Mouse (Mus musculus) MEL (cell line): ENCODE measurements around the gene Fgfr2. TPM values are rescaled to one million over a fixed set of nuclear protein-coding genes. Genes with fewer than 3 reads are reported as not detected.

Experiments used
- DNase-seq: peaks from one replicate; pipeline ENCODE4 v3.0.0; 2011; ENCODE audit warnings: low read depth, low spot score
- H3K27ac ChIP-seq: 2 replicates; pipeline ENCODE4 v1.5.1; 2012; ENCODE audit warnings: low read depth, mild to moderate bottlenecking, control low read depth, low read length, moderate library complexity; ENCODE audit not compliant: control insufficient read depth
- H3K27me3 ChIP-seq, 2 experiments: fragments of 150-350 bp in 1 of 2; sonication (generic) in 1 of 2; 2 replicates each; pipeline ENCODE4 v1.6.1; 2012; ENCODE audit warnings: low read length in 2 of 2, mild to moderate bottlenecking in 2 of 2, improper control_type of control experiment in 1 of 2, moderate library complexity in 1 of 2; ENCODE audit not compliant: insufficient read depth in 2 of 2, control insufficient read depth in 1 of 2
- H3K36me3 ChIP-seq, 2 experiments: 2 replicates each; pipeline ENCODE4 v1.6.1; 2012 to 2014; ENCODE audit warnings: low read length in 2 of 2, improper control_type of control experiment in 1 of 2, inconsistent platforms in 1 of 2, mild to moderate bottlenecking in 1 of 2; ENCODE audit not compliant: insufficient read depth in 2 of 2, control insufficient read depth in 1 of 2
- H3K4me1 ChIP-seq, 2 experiments: fragments of 150-350 bp in 1 of 2; sonication (generic) in 1 of 2; 2 replicates each; pipeline ENCODE4 v1.6.1; 2012; ENCODE audit warnings: low read length in 2 of 2, improper control_type of control experiment in 1 of 2, mild to moderate bottlenecking in 1 of 2; ENCODE audit not compliant: insufficient read depth in 2 of 2, control insufficient read depth in 1 of 2
- H3K4me3 ChIP-seq, 2 experiments: fragments of 150-350 bp in 1 of 2; sonication (generic) in 1 of 2; 2 replicates each; pipeline ENCODE4 v1.5.1; 2012; ENCODE audit warnings: low read depth in 2 of 2, low read length in 2 of 2, mild to moderate bottlenecking in 2 of 2, moderate library complexity in 2 of 2, control low read depth in 1 of 2, improper control_type of control experiment in 1 of 2; ENCODE audit not compliant: control insufficient read depth in 1 of 2, insufficient read depth in 1 of 2
- H3K79me2 ChIP-seq: 2 replicates; pipeline ENCODE4 v1.6.1; 2012; ENCODE audit warnings: mild to moderate bottlenecking, low read length, moderate library complexity; ENCODE audit not compliant: control insufficient read depth, poor library complexity, insufficient read depth
- H3K9ac ChIP-seq: 2 replicates; pipeline ENCODE4 v1.6.1; 2012; ENCODE audit warnings: low read depth, mild to moderate bottlenecking, control low read depth, low read length, moderate library complexity; ENCODE audit not compliant: control insufficient read depth, poor library complexity, severe bottlenecking
- H3K9me3 ChIP-seq: fragments of 150-350 bp; sonication (generic); replicated peaks from 2 replicates; pipeline ENCODE4 v1.6.1; 2012; ENCODE audit warnings: mild to moderate bottlenecking, low read length, improper control_type of control experiment, moderate library complexity; ENCODE audit not compliant: insufficient read depth
- BHLHE40 ChIP-seq: IDR thresholded peaks from 2 replicates; pipeline ENCODE4 v1.6.1; 2012; ENCODE audit warnings: low read depth, mild to moderate bottlenecking, inconsistent platforms, low read length, improper control_type of control experiment, borderline replicate concordance
- CHD1 ChIP-seq: IDR thresholded peaks from 2 replicates; pipeline ENCODE4 v1.6.1; 2012; ENCODE audit warnings: low read depth, mild to moderate bottlenecking, inconsistent platforms, low read length, improper control_type of control experiment
- CHD2 ChIP-seq: IDR thresholded peaks from 2 replicates; pipeline ENCODE4 v1.6.1; 2011; ENCODE audit warnings: low read length, improper control_type of control experiment
- E2F4 ChIP-seq: IDR thresholded peaks from 2 replicates; pipeline ENCODE4 v1.6.1; 2011; ENCODE audit warnings: low read depth, low read length, improper control_type of control experiment, borderline replicate concordance
- ELF1 ChIP-seq: IDR thresholded peaks from 2 replicates; pipeline ENCODE4 v1.6.1; 2014; ENCODE audit warnings: low read depth, mild to moderate bottlenecking, inconsistent platforms, low read length, improper control_type of control experiment, moderate library complexity
- EP300 ChIP-seq, 2 experiments: IDR thresholded peaks; 2 replicates each; pipeline ENCODE4 v1.6.1; 2011; ENCODE audit warnings: improper control_type of control experiment in 2 of 2, low read length in 2 of 2, low read depth in 1 of 2, mild to moderate bottlenecking in 1 of 2
- GABPA ChIP-seq: IDR thresholded peaks from 2 replicates; pipeline ENCODE4 v1.6.1; 2012; ENCODE audit warnings: low read depth, mild to moderate bottlenecking, inconsistent platforms, low read length, improper control_type of control experiment, moderate library complexity
- GATA1 ChIP-seq: IDR thresholded peaks from 2 replicates; pipeline ENCODE4 v1.6.1; 2011; ENCODE audit warnings: low read depth, low read length, improper control_type of control experiment
- HCFC1 ChIP-seq: IDR thresholded peaks from 2 replicates; pipeline ENCODE4 v1.6.1; 2012; ENCODE audit warnings: low read depth, mild to moderate bottlenecking, inconsistent platforms, low read length, improper control_type of control experiment, moderate library complexity
- JUND ChIP-seq: IDR thresholded peaks from 2 replicates; pipeline ENCODE4 v1.6.1; 2011; ENCODE audit warnings: low read depth, mild to moderate bottlenecking, improper control_type of control experiment, low read length
- KAT2A ChIP-seq: conservative IDR thresholded peaks from 2 replicates; pipeline ENCODE4 v1.6.1; 2012; ENCODE audit warnings: low read depth, low read length, improper control_type of control experiment, inconsistent platforms
- MAZ ChIP-seq: IDR thresholded peaks from 2 replicates; pipeline ENCODE4 v1.6.1; 2012; ENCODE audit warnings: low read depth, mild to moderate bottlenecking, inconsistent platforms, low read length, improper control_type of control experiment
- MEF2A ChIP-seq: IDR thresholded peaks from 2 replicates; pipeline ENCODE4 v1.6.1; 2014; ENCODE audit warnings: low read depth, mild to moderate bottlenecking, inconsistent platforms, low read length, improper control_type of control experiment; ENCODE audit not compliant: poor library complexity, insufficient replicate concordance, severe bottlenecking; ENCODE audit errors: extremely low read depth
- MXI1 ChIP-seq: IDR thresholded peaks from 2 replicates; pipeline ENCODE4 v1.6.1; 2011; ENCODE audit warnings: mild to moderate bottlenecking, low read depth, low read length, improper control_type of control experiment
- MYB ChIP-seq: IDR thresholded peaks from 2 replicates; pipeline ENCODE4 v1.6.1; 2011; ENCODE audit warnings: mild to moderate bottlenecking, low read depth, low read length, improper control_type of control experiment
- POLR2A ChIP-seq, 2 experiments: IDR thresholded peaks; 2 replicates each; pipeline ENCODE4 v1.6.1; 2011 to 2012; ENCODE audit warnings: low read length in 2 of 2, mild to moderate bottlenecking in 2 of 2, control low read depth in 1 of 2, improper control_type of control experiment in 1 of 2, low read depth in 1 of 2, moderate library complexity in 1 of 2; ENCODE audit not compliant: control insufficient read depth in 1 of 2, insufficient read depth in 1 of 2, poor library complexity in 1 of 2
- POLR2AphosphoS5 ChIP-seq: IDR thresholded peaks from 2 replicates; pipeline ENCODE4 v1.6.1; 2012; ENCODE audit warnings: low read depth, borderline replicate concordance, mild to moderate bottlenecking, inconsistent platforms, low read length, moderate library complexity, mixed read lengths
- RAD21 ChIP-seq: IDR thresholded peaks from 2 replicates; pipeline ENCODE4 v1.6.1; 2011; ENCODE audit warnings: mild to moderate bottlenecking, low read depth, low read length, improper control_type of control experiment
- RCOR1 ChIP-seq: IDR thresholded peaks from 2 replicates; pipeline ENCODE4 v1.6.1; 2012; ENCODE audit warnings: low read depth, mild to moderate bottlenecking, inconsistent platforms, low read length, improper control_type of control experiment
- SIN3A ChIP-seq: IDR thresholded peaks from 2 replicates; pipeline ENCODE4 v1.6.1; 2012; ENCODE audit warnings: low read length, improper control_type of control experiment, inconsistent platforms
- SMC3 ChIP-seq: IDR thresholded peaks from 2 replicates; pipeline ENCODE4 v1.6.1; 2011; ENCODE audit warnings: low read depth, low read length, improper control_type of control experiment
- TAL1 ChIP-seq: IDR thresholded peaks from 2 replicates; pipeline ENCODE4 v1.6.1; 2012; ENCODE audit warnings: mild to moderate bottlenecking, inconsistent platforms, low read length, moderate library complexity, mixed read lengths
- TCF12 ChIP-seq: IDR thresholded peaks from 2 replicates; pipeline ENCODE4 v1.6.1; 2014; ENCODE audit warnings: low read depth, mild to moderate bottlenecking, inconsistent platforms, low read length, improper control_type of control experiment, moderate library complexity
- UBTF ChIP-seq: IDR thresholded peaks from 2 replicates; pipeline ENCODE4 v1.6.1; 2012; ENCODE audit warnings: low read depth, mild to moderate bottlenecking, inconsistent platforms, low read length, improper control_type of control experiment, moderate library complexity, borderline replicate concordance; ENCODE audit not compliant: insufficient read depth
- USF2 ChIP-seq, 2 experiments: IDR thresholded peaks; 2 replicates each; pipeline ENCODE4 v1.6.1; 2011 to 2012; ENCODE audit warnings: improper control_type of control experiment in 2 of 2, low read length in 2 of 2, borderline replicate concordance in 1 of 2, inconsistent platforms in 1 of 2, low read depth in 1 of 2, mild to moderate bottlenecking in 1 of 2; ENCODE audit not compliant: insufficient read depth in 1 of 2
- ZC3H11A ChIP-seq: IDR thresholded peaks from 2 replicates; pipeline ENCODE4 v1.6.1; 2012; ENCODE audit warnings: low read depth, mild to moderate bottlenecking, inconsistent platforms, low read length, improper control_type of control experiment
- ZKSCAN1 ChIP-seq: IDR thresholded peaks from 2 replicates; pipeline ENCODE4 v1.6.1; 2012; ENCODE audit warnings: low read depth, mild to moderate bottlenecking, inconsistent platforms, low read length, improper control_type of control experiment, moderate library complexity
- ZMIZ1 ChIP-seq: IDR thresholded peaks from 2 replicates; pipeline ENCODE4 v1.6.1; 2012; ENCODE audit warnings: low read depth, mild to moderate bottlenecking, inconsistent platforms, low read length, improper control_type of control experiment, moderate library complexity
- ZNF384 ChIP-seq: IDR thresholded peaks from 2 replicates; pipeline ENCODE4 v1.6.1; 2012; ENCODE audit warnings: low read depth, mild to moderate bottlenecking, inconsistent platforms, low read length, improper control_type of control experiment
- polyA plus RNA-seq, 2 experiments: library from polyadenylated mRNA; stranded (reverse) in 1 of 2; unstranded in 1 of 2; fragments of >175 nt in 1 of 2; fragments of >200 nt in 1 of 2; gene quantifications; 2 replicates each; pipeline versions ENCODE4 v1.2.1 to v1.2.4; 2012; ENCODE audit warnings: low replicate concordance in 2 of 2, low read depth in 1 of 2; ENCODE audit not compliant: insufficient read length in 2 of 2, insufficient read depth in 1 of 2, missing spikeins in 1 of 2
- total RNA-seq: library from RNA; depleted of rRNA; stranded (reverse); fragments of 300-350 nt; gene quantifications from 2 replicates; pipeline ENCODE4 v1.2.3, GENCODE M21; 2012

Gene Fgfr2
- total and polyA plus RNA-seq, 3 experiments: not detected

- Histone ChIP-seq H3K9ac (no peak overlapping the region), H3K36me3 (peaks cover 0 to 20% of the 10 kb centered on the region in 2 experiments; a peak in 2 of 4 replicates), H3K4me1 (peaks cover 12 to 23% of the 10 kb centered on the region in 2 experiments), H3K79me2 (peaks cover 9% of the 10 kb centered on the region; the same call in 1 of the 2 replicates), H3K9me3 (no peaks in the 10 kb centered on the region), H3K4me3 (no peak overlapping the region), H3K27ac (no peak overlapping the region), H3K27me3 (no peaks in the 10 kb centered on the region)
- no peak for DNase-seq
- TF ChIP-seq ZKSCAN1 (no peak), ZNF384 (no peak), MXI1 (no peak), ZC3H11A (no peak), USF2 (IDR thresholded peaks at IDR 0.05; ENCODE audit: borderline replicate concordance in 1 of 2, insufficient read depth in 1 of 2, low read depth in 1 of 2, low read length in 2 of 2) (no peak), KAT2A (no peak), MYB (no peak), EP300 (IDR thresholded peaks at IDR 0.05; ENCODE audit: low read depth in 1 of 2, low read length in 2 of 2) (no peak), HCFC1 (no peak)
These were observed 322.3 kb downstream of the Fgfr2 start for GRCm38 (mm10) chr7:132800868-132801267.

- H3K27me3 ChIP-seq: no peaks in the 10 kb centered on the region
- no peaks in the 10 kb centered on the region for H3K9me3 ChIP-seq
- peaks cover 2% of the 10 kb centered on the region; the same call in 1 of the 2 replicates for H3K79me2 ChIP-seq
- no peak overlapping the region for H3K27ac ChIP-seq
- no peak overlapping the region for H3K9ac ChIP-seq
- H3K4me1 ChIP-seq: peaks cover 0 to 8% of the 10 kb centered on the region in 2 experiments; a peak in 2 of 4 replicates
- TF ChIP-seq GATA1 (no peak), POLR2A (IDR thresholded peaks at IDR 0.05; ENCODE audit: control insufficient read depth in 1 of 2, insufficient read depth in 1 of 2, low read depth in 1 of 2, low read length in 2 of 2, poor library complexity in 1 of 2) (no peak), UBTF (no peak), RCOR1 (no peak), CHD2 (no peak), JUND (no peak), BHLHE40 (no peak), GABPA (no peak), POLR2AphosphoS5 (no peak), E2F4 (no peak), TCF12 (no peak), MAZ (no peak), MEF2A (no peak), ZMIZ1 (no peak), ELF1 (no peak), SMC3 (no peak), SIN3A (no peak), TAL1 (no peak), RAD21 (no peak), CHD1 (no peak)
- peaks cover 0 to 7% of the 10 kb centered on the region in 2 experiments; a peak in 2 of 4 replicates for H3K36me3 ChIP-seq
- H3K4me3 ChIP-seq: no peak overlapping the region
- DNase-seq: no peak
These were observed 323.8 kb downstream of the Fgfr2 start for GRCm38 (mm10) chr7:132799119-132800016.
